Mouse (Mus musculus) hematopoietic stem cell, adult 5-6 weeks (primary cell): ENCODE measurements around the gene Olfr68. TPM values are rescaled to one million over a fixed set of nuclear protein-coding genes. Genes with fewer than 3 reads are reported as not detected.
A peak's percentile ranks its signal among the peaks of the same experiment; 100 is the strongest.
"Not testable (repeated sequence)": the region's sequence is repeated elsewhere in the genome, so short reads cannot be mapped to it uniquely, and the experiment has no call there.

Experiments
- ATAC-seq, 2 experiments: fragments of 125-278 bp in 1 of 2; replicated peaks in 1 of 2; 2 replicates each; pipeline ENCODE4 v1.8.0; 2016 to 2017; ENCODE audit warnings: inconsistent platforms in 2 of 2, mild to moderate bottlenecking in 2 of 2, moderate number of reproducible peaks in 2 of 2, low read depth in 1 of 2, moderate TSS enrichment in 1 of 2; ENCODE audit not compliant: low FRiP score in 2 of 2, poor library complexity in 2 of 2, severe bottlenecking in 2 of 2, insufficient read depth in 1 of 2, low TSS enrichment in 1 of 2
- total RNA-seq: library from RNA; stranded (forward); fragments of 172-1452, 232-1000 nt; gene quantifications from 2 replicates; pipeline ENCODE4 v1.2.3, GENCODE M21; 2017

The Olfr68 gene
- total RNA-seq, 1 experiment from 2014 or later, result not detected

DNA sequence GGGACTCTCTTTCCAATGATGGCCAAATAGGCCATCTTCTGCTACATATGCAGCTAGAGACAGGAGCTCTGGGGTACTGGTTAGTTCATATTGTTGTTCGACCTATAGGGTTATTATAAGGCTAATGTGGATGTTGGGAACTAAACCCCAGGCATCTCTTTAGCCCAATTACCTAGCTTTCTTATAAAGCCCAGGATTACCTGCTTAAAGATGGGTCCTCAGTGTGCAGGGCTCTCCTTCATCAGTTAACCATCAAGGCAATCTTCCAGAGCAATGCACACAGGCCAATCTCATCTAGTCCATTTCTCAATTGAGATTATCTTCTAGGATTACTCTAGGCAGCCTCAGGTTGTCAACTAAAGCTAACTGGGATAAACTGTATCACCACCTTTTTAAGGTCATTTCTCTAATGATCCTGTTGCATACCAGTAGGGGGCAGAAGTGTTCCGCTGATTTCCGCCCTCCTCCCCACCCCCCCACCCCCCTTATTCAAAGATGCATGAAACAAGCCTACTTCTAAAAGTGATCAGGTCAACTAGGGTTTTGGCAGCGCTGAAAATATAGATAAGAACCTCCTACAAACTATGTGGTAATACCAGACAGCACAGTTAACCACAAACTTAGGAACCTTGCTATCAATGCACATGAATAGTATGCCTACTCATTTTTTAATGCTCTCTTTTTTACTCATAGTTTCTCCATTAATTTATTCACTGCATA is 13.3 kb upstream of the Olfr68 start:
- ATAC-seq, result peak; percentile 62 to 76

DNA sequence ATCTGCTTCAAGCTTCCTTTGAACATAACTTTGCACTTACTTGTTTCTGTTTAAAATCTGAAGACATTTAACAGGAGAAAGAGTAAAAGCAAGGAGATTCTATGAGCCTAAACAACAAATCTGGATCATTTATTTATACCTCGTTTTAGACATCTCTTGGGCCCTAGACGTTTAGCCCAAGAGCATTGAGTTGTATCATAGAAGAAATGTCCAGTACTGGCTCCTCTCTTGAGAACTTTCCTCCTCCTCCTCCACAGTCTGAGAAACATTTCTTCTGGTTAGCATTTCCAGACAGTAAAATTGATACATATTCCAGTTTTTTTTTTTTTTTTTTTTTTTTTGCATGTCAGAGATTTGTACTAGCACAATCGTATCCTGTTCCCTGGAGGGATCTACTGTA is 12.2 kb upstream of the Olfr68 start, which contains the start of gene Olfr67:
Gene Olfr67, minus strand, starts transcription at position 101 of the 400 bp plus-strand sequence.
- no peak for ATAC-seq

DNA sequence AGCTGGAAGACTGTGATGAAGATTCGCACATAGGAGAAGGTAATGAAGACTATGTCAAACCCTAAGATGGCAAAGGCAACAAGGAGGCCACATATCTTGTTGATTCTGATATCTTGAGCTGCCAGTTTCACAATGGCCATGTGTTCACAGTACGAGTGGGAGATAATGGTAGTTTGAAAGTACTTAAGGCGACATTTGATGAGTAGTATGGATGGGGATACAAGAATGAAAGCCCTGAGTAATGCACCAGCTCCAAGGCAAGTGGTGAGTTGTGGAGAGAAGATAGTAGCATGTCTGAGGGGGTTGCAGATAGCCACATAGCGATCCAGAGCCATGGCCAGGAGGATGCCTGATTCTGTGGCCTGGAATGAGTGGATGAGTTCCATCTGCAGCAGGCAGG is 1.8 kb downstream of the Olfr68 start:
- 0 out of 4 replicates have a peak, but pooled peaks of 1 of the 2 experiments have one; percentile 21 for ATAC-seq

DNA sequence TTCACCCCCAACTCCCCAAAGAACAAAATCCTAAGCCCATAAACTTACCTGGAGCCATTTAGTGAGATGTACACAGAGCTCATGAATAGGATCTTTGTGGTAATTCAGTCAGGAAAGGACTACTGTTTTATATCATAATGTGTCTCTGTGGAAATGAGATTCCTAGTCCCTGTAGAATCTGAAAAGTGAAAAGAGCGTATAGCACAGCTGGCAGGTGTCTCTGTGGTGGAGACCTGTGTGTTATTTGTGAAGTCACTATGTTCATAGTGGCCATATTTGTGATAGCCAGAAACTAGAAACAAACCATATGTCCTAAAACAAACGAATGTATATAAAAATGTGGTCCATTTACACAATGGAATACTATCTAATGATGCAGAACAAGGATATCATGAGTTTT is 8.0 kb downstream of the Olfr68 start, which contains the start of gene Olfr69:
Gene Olfr69, minus strand, starts transcription at position 101 of the 400 bp plus-strand sequence.
- ATAC-seq, result no peak

DNA sequence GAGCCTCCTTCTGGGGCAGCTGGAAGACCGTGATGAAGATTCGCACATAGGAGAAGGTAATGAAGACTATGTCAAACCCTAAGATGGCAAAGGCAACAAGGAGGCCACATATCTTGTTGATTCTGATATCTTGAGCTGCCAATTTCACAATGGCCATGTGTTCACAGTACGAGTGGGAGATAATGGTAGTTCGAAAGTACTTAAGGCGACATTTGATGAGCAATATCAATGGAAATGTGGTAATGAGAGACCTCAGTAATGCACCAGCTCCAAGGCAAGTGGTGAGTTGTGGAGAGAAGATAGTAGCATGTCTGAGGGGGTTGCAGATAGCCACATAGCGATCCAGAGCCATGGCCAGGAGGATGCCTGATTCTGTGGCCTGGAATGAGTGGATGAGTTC is 11.8 kb downstream of the Olfr68 start:
- ATAC-seq, result not testable (repeated sequence)

DNA sequence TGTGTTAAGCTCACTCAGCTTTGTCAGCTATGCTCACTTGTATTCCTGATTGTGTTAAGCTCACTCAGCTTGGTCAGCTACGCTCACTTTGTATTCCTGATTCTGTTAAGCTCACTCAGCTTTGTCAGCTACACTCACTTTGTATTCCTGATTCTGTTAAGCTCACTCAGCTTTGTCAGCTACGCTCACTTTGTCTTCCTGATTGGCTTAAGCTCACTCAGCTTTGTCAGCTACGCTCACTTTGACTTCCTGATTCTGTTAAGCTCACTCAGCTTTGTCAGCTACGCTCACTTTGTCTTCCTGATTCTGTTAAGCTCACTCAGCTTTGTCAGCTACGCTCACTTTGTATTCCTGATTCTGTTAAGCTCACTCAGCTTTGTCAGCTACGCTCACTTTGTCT is 17.3 kb downstream of the Olfr68 start:
- ATAC-seq, result not testable (repeated sequence)

DNA sequence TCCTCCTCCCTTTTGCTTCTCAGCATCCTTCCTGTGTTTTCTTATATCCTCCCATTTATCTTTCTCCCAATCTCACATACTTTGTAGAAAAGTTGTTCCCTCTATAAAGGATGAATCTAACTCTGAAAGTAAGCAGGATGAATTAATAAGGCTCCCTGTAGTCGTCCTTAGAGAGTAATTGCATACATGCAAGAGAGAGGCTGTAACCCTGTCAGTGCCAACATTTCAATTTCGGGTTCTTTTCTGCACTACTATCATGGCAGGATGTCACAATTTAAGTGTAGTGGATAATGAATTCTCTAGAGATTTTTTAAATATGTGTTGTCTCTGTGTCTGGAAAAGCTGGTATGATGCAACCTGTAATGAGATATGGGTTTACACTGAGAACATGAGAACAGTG is 22.3 kb downstream of the Olfr68 start, which contains the start of gene Olfr630:
Gene Olfr630, minus strand, starts transcription at position 101 of the 400 bp plus-strand sequence.
- ATAC-seq, result no peak

DNA sequence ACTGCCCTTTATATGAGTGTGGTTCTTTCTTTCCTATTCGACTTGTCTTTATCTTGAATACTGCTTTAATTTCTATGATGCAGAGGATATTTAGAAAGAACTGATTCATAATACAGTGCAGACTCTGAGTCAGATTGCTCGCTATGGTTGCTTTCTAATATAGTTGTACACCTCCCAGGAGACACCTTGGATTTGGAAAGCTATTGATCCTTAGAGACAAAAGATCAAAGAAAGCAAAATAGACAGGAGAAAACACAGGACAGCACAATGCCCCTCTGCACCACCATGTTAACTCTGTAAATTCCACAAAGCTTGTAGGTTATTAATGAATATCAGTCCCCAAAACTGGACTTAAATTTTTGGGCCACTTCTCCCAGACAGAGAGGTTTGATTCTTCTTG is 34.7 kb downstream of the Olfr68 start, which contains the start of gene Olfr629:
Gene Olfr629, minus strand, starts transcription at position 101 of the 400 bp plus-strand sequence.
- ATAC-seq, result no peak

DNA sequence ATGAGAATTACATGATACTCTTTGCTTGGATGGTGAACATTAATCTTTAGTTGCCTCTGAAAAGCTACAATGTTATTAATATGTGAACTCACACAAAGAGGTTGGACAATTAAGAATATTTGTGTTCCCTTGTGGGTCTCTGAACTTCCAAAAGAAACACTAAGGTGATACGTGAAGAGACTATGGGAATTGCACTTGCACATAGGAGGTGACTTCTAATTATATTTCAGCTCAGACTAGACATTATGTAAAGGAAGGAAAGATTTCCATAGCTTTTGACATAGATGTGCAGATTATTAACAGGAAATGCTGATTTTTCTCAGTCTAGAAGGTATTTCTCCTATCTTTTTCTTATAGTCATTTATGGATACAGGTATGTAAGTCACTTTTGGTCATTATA is 49.4 kb downstream of the Olfr68 start, which contains the start of gene Olfr628:
Gene Olfr628, plus strand, starts transcription at position 301 of the 400 bp plus-strand sequence.
- ATAC-seq, result no peak

Other genes starting within 250 kb of the Olfr68 start
- gene Olfr612, start 237.0 kb downstream of the Olfr68 start, total RNA-seq, result not detected in 2 replicates
- not detected in 2 replicates for gene Olfr613, start 231.6 kb downstream of the Olfr68 start, total RNA-seq
- gene Olfr615, start 223.6 kb downstream of the Olfr68 start, total RNA-seq, result not detected in 2 replicates
- not detected in 2 replicates for gene Olfr616, start 210.6 kb downstream of the Olfr68 start, total RNA-seq
- not detected in 2 replicates for gene Olfr617, start 206.6 kb downstream of the Olfr68 start, total RNA-seq
- gene Olfr618, start 189.6 kb downstream of the Olfr68 start, total RNA-seq, result not detected in 2 replicates
- gene Olfr619, start 179.1 kb downstream of the Olfr68 start, total RNA-seq, result not detected in 2 replicates
- not detected in 2 replicates for gene Olfr620, start 167.2 kb downstream of the Olfr68 start, total RNA-seq
- not detected in 2 replicates for gene Olfr622, start 137.0 kb downstream of the Olfr68 start, total RNA-seq
- not detected in 2 replicates for gene Olfr623, start 116.0 kb downstream of the Olfr68 start, total RNA-seq
- gene Olfr624, start 108.5 kb downstream of the Olfr68 start, total RNA-seq, result not detected in 2 replicates
- gene Olfr625-ps1, start 97.0 kb downstream of the Olfr68 start, total RNA-seq, result not detected in 2 replicates
- not detected in 2 replicates for gene Olfr243, start 65.0 kb downstream of the Olfr68 start, total RNA-seq
- not detected in 2 replicates for gene Olfr628, start 49.3 kb downstream of the Olfr68 start, total RNA-seq
- gene Olfr629, start 34.8 kb downstream of the Olfr68 start, total RNA-seq, result not detected in 2 replicates
- not detected in 2 replicates for gene Olfr630, start 22.4 kb downstream of the Olfr68 start, total RNA-seq
- not detected in 2 replicates for gene Olfr69, start 8.1 kb downstream of the Olfr68 start, total RNA-seq
- not detected in 2 replicates for gene Olfr67, start 12.1 kb upstream of the Olfr68 start, total RNA-seq
- 14.9 and 19.7 TPM in 2 replicates for gene Hbb-bt, start 34.3 kb upstream of the Olfr68 start, total RNA-seq
- gene Hbb-bs, start 48.4 kb upstream of the Olfr68 start, total RNA-seq, result 47.4 and 80.7 TPM in 2 replicates
- not detected in 2 replicates for gene Hbb-bh2, start 60.8 kb upstream of the Olfr68 start, total RNA-seq
- not detected in 2 replicates for gene Hbb-bh1, start 63.5 kb upstream of the Olfr68 start, total RNA-seq
- gene Hbb-y, start 73.5 kb upstream of the Olfr68 start, total RNA-seq, result not detected in 2 replicates
- gene Olfr66, start 106.6 kb upstream of the Olfr68 start, total RNA-seq, result not detected in 2 replicates
- gene Olfr64, start 114.8 kb upstream of the Olfr68 start, total RNA-seq, result not detected in 2 replicates
- gene Olfr65, start 123.8 kb upstream of the Olfr68 start, total RNA-seq, result not detected in 2 replicates
- not detected in 2 replicates for gene Olfr631, start 149.1 kb upstream of the Olfr68 start, total RNA-seq
- gene Olfr632, start 154.6 kb upstream of the Olfr68 start, total RNA-seq, result 1.6 TPM in 1 of 2 replicates, not detected in the other
- gene Olfr633, start 164.7 kb upstream of the Olfr68 start, total RNA-seq, result not detected in 2 replicates
- gene Olfr635, start 191.5 kb upstream of the Olfr68 start, total RNA-seq, result not detected in 2 replicates
- gene Olfr638, start 219.0 kb upstream of the Olfr68 start, total RNA-seq, result not detected in 2 replicates
- 0.13 TPM in 1 of 2 replicates, not detected in the other for gene Olfr639, start 237.6 kb upstream of the Olfr68 start, total RNA-seq
- gene Olfr640, start 245.9 kb upstream of the Olfr68 start, total RNA-seq, result not detected in 2 replicates